Mouse (Mus musculus) right cerebral cortex, postnatal 25 days (tissue): ENCODE measurements around the gene Ramac.
A peak's percentile ranks its signal among the peaks of the same experiment; 100 is the strongest.

Experiments used
- DNase-seq: peaks from one replicate; pipeline ENCODE4 v3.0.0; 2022

The Ramac gene

DNA sequence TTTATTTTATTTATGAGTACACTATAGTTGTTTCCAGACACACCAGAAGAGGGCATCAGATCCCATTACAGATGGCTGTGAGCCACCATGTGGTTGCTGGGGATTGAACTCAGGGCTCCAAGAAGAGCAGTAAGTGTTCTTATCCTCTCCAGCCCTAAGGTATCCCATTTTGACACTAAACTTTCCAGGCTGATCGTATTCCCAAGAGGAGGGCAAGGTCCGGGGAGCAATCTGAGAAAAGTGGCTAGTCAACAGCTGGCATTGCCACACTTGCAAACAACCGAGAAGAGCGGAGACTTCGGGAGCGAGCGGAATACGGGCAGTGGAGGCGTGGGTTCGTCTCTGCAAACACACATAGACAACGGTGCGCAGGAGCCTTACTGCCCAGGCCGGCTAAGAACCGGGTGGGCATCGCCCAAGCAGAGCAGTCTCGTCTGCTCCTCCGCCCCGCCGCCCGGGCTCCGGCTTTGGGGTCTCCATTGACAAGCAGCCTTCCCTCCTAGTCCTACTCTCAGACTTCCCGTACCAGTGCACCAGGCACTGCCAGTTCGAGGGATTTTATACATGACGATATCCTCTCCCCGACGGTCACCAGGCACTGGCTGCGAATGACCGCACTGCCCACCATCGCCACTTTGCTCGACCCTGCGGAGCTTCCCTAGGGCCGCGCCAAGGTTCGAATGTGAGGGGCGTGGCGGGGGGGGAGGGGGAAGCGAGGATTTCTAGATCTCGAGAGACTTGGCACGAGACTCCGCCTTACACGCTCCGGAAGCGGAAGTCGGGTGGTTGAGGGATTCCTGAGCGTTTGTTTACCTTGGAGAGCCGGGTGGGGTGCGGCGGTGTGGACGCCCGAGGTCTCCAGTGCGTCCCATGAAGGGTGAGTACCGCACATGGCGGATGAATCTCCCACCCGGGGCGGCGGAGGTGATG is at the start of gene Ramac:
Gene Ramac, plus strand, starts transcription at position 746 of the 930 bp plus-strand sequence.
- DNase-seq = peak; percentile 85

DNA sequence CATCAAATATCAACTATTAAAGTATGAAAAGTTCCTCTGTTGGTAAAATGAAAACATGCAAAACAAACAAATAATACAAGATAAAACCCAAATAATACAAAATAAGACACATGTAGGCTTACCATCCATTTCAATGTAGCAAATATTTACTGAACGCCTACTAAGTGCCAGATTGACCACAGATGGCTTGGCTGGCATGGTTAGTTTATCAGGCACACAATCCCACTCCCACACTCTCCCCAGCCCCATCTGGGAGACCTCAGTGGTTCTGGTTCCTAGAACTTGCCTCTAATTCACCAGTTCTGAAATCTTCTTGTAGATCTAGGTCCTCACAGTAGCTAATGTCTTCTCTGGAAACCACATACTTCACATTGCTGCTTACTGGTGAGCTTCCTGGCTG is 44.1 kb upstream of the Ramac start:
- DNase-seq = no peak

DNA sequence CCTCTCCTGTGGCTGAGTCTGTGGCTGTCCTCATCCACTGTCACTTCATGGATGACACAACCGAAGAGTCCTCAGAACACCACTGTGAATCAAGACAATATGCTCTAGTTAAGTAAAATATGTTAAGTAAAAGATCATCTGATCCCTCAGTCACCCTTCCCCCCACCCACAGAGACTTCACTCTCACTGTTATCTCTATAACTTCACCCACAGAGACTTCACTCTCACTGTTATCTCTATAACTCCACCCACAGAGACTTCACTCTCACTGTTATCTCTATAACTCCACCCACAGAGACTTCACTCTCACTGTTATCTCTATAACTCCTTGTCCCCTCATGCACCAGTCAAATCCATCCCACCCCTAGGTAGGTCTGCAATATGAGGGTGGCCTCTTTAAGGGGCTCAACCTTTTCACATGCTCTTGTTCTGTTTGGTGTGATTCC is 43.5 kb upstream of the Ramac start:
- no peak for DNase-seq

DNA sequence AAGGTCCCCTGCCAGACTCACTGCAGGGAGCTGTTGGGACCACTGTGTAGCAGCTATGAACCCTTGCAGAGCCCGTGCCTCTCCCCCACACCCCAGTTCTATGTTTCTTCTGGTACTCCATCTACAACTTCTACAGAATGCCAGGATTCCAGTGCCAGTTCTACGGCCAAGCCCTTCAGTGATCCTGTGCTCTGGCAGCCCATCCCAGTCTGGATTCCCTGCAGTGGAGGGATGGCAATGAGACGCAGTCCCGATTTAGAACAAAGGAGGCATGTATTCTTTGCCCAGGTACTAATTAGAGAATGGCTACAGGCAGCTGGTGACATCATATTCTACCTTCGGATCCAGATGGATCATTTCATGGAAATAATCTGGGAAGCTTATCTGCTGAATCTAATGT is 41.5 kb upstream of the Ramac start:
- DNase-seq = no peak

DNA sequence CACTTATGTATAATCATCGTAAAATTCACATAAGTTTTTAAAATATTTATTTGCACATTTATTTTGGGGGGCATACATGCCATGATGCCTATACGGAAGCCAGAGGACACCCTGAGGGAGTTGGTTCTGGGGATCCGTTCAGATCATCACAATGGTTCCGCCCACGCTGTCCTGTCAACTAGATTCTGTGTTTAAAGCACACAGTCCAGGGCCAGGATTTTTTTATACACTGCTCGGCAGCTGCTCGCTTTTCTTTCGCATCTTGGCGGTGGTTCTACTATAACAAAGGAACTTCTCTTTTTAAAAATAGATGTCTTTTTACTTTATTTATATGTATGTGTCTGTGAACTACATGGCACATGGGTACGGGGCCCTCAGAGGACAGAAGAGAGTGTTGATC is 38.9 kb upstream of the Ramac start:
- DNase-seq = peak; percentile 11

DNA sequence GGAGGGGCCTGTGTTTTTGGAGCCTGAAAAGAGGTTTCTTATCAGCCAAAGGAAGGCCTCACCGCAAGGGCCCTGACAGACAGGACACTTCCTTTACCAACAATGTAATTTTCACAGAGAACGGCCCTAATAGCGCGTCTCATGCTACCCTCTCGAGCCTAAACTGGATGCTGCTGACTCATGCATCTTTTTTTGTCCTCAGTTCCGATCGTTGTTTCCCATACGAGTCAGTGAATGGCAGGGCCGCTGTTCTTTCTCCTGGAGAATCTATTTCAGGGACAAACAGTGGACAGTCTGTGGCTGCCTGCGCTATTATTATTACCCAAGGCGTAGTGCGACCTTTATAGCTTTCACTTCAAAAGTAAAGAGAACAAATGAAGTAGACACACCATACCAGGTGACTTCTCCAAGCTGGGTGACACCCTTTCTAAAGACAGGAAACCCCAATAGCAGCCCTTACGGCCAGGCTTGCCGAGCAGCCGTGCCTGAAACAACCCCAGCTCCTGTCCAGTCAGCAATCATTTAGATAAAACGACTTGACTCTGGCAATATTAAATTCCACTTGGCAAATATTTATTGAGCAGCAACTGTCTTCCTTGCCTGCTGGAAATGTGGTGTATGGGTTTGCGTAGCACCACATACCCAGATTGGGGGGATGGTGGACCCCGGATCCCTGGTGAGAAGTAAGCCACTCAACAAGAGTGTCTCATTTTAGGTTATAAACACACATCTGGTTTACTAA is 36.6 kb upstream of the Ramac start:
- no peak for DNase-seq

DNA sequence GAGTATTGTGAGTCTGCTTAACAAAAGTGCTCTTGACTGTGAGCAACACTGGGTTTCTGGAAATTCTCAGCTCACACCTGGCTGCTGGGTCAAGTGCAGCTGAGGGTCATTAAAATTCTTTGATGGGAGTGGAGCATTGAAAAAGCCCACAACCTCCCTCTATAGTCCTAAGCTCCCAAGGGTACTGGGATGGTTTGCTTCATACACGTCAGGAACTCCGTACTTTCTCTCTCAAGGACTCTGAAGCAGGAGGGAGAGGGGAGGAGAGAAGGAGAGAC is 36.1 kb upstream of the Ramac start:
- DNase-seq = no peak

DNA sequence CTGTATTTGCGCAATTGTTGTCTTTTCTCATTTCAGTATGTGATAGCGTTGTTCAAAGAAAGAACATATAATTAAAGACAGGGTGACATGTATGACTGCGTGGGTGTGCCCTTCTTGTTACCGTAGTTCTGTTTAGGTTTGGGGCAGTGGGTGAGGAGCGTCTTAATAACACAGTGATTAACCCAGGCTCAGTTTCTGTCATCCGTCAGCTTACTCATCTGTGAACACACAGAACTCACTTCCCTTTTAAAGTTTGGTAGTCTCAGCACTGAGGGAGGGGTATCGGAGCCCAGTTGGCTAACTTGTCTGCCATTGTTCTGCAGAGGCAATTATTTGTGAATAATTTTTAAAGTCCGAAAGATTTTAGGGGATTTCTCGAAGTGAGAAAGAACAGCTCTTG is 35.0 kb upstream of the Ramac start:
- no peak for DNase-seq

DNA sequence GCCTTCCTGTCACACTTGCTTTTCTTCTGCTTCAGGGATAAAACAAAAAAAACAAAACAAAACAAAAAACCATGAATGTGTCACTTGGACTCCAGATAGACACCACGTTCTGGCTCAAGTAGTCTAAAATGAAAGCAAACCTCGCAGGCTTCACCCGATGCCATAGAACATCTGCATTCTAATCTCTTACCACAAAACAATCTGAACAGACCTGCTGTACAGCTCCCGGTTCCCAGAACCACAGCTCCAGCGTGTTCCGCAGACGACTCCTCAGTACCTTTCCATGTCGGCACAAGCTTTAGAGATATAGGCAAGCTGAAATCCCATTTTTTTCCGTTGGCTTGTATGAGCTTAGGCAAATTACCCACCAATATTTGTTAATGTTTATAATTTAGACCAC is 32.9 kb upstream of the Ramac start:
- no peak for DNase-seq

DNA sequence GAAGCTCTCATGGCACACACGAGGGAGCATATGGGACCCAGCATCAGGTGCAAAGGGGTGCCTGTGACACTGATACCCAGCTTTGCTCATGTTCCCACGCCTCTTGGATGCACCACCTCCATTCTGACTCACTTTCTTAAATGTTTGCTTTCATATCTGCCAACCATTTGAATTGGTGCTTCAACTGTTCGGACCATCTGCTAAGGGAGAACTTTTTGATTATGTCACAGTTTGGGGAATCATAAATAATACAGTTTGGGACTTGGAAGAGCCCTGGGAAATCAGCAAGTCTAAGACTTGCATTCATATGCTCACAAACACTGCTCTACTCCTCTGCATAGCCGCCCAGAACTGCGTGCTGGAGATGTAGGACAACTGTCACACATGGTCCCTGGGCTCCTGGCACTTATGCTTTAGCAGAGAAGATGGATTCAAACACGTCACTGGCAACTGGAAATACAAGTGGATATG is 31.5 kb upstream of the Ramac start:
- peak; percentile 61 for DNase-seq

DNA sequence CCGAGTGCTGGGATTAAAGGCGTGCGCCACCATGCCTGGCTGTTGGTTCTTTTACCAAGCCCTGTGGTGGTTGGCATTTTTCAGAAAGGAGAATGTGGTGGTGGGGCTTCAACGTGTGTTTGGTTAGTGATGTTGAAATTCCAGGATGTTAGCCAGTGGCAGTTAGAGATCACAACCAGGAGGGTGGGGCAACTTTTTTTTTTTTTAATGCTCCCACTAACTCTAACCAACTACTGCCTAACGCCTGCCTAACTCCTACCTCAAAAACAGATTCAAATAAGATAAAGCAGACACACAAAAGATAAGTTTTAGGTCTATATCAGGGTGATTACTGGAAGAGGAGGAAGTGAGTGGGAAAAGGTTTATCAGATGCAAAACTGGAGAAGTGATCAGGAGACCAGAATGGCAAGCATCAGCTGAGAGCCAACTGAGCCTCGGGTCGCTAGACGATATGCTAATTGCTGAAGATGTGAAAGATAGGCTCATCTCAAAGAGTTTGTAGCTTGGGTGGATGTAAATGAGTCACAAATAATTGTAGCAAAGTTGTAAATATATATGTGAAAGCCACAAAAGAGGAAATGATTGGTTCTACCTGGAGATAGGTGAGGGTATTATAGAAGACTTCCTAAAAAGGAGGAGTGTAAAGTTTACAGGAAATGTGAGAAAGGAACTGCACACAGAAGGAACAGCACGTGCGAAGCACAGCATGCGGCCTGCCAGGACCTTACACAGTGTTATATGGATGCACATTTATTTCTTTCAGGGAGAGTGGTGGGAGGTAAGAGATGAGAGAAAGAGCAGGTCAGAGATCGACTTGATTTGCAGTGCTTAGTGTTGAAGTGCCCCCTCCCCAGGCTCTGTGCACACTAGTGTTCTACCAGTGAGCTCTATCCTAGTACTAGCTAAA is 30.3 kb upstream of the Ramac start:
- no peak for DNase-seq

DNA sequence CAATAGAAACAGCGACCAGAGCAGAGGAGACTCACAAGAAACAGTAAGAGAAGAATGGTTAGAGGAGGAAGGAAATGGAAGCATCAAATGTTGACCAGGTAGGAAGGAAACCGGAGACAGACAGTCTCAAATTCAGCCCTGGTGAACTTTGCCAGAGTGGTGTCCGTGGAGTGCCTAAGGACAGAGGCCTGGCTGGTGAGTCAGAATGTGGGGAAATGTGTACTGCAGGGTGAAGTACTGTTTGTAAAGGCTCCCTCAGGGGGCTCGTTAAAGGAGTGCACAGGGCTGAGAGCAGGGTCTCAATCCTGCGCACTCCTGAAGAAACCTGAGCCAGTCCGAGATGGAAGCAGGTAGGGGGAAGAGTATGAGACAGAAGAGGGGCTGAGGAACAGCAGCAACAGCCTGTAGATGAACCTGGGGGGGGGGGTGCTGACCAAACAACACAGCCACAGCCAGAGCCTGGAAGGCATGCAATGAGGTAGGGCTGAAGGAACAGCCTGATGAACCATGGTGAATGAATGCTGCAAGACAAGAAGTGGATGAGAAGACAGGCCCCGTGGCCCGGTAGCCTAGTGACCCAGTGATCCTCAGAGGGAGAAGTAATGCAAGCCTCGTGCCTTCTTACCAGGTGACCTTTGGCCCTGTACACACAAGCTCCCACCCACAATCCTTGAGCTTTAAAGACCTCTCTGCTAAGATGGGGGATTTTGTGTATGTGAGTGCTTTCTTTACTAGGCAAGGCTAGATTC is 27.3 kb upstream of the Ramac start:
- no peak for DNase-seq

DNA sequence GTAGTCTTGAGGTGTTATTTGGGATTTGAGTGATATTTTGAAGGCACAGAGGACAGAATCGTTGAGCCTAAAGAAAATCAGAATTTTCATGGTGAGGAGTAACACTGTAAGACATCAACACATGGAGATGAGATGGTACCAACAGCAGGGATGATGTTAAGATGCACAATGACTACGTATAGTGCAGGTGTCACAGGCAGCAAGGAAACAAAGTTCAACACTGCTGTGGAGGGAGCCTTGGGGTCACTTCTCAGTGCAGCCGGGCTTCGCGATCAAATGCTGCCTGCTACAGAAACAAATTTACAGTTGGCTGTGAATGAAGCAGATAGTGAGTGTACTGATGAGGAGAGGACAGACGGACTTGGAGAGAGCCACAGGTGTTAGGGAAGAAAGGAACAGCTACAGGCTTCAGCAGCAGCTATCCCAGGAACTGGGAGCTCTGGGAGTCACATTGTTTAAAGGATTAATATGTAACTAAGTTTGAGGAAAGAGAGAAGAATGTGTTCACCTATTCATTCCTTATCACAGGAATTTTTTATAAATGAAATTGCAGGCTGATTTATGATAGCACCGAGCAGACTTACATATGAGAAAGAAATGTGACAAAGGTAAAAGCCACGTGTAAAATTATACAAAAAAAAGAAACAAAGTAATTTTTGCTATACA is 23.9 kb upstream of the Ramac start:
- no peak for DNase-seq

DNA sequence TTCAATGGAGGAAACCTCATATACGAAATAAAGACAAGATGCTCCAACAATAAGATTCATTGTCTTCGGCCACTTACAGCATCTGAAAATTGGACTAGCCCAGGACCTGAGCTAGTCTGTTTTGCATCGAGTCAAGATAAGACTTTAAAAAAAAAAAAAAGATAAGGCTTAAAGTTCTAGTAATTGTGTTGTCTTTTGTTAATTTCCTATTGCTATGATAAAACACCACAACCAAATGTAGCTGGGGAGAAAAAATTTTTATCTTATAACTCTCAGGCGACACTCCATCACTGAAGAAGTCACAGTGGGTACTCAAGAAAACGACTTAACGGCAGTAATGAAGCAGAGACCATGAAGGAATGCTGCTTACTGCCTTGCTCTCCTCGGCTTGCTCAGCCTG is 22.7 kb upstream of the Ramac start:
- no peak for DNase-seq

DNA sequence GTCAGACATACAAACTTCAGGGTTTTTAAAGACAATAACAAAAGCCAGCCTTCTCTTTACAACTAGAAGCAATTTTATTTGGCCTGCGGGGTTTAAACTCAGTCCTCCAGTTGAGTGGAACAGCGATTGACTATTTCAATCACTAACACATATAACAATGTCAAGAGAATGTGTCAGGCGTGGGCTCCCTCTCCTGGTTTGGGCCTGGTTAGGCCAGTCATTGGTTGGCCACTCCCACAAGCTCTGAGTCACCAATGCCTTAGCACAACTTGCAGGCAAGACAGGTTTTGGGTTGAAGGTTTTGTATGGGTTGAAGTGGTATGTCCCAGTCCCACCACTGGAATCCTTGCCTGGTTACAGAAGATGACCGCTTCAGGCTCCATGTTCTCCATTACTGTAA is 18.6 kb upstream of the Ramac start:
- DNase-seq = no peak

DNA sequence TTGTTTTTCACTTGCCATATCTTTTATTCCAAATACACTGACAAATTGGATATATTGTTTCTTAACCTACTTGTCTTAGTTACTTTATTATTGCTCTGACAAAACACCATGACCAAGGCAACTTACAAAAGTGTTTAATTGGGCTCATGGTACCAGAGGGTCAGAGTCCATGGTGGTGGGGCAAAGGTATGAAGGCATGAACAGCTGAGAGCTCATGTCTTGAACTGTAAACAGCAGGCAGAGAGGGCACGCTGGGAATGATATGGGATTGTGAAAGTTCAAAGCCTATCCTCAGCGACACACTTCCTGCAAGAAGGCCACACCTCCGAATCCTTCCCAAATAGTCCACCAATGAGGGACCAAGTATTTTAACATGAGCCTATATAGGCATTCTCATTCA is 14.8 kb upstream of the Ramac start:
- DNase-seq = no peak

DNA sequence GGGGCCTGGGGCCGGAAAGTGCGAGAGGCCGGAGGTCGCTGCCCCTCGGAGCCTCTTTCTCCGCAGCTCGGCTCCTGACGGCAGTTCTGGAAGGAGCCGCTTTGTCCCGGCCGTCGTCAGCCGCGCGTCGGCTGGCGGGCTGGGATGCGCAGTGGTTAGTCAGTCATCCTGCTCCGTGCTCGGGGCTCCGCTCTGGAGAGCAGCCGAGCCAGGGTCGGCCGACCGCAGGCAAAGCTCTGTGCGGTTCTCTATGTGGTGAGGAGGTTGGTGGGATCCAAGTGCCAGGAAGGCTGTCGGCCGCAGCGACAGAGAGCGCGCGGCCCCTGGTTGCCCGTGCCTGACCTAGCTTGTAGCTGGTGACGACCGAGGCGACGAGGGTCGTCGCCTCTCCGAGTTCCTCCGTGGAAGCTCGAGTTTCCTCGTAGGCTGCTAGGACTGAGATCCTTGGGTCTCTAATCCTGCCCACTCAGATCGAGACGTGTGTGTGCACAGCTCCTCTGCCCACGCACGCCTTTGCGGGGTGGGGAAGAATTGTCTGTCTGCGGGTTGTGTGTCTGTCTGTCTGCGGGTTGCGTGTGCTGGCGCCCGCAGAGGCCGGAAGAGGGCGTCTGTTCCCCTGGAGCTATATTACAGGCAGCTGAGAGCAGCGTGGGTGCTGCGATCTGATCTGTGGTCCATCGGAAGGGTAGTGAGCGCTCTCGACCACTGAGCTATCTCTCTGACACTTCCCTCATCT is 553 bp downstream of the Ramac start:
- DNase-seq = peak; percentile 23

DNA sequence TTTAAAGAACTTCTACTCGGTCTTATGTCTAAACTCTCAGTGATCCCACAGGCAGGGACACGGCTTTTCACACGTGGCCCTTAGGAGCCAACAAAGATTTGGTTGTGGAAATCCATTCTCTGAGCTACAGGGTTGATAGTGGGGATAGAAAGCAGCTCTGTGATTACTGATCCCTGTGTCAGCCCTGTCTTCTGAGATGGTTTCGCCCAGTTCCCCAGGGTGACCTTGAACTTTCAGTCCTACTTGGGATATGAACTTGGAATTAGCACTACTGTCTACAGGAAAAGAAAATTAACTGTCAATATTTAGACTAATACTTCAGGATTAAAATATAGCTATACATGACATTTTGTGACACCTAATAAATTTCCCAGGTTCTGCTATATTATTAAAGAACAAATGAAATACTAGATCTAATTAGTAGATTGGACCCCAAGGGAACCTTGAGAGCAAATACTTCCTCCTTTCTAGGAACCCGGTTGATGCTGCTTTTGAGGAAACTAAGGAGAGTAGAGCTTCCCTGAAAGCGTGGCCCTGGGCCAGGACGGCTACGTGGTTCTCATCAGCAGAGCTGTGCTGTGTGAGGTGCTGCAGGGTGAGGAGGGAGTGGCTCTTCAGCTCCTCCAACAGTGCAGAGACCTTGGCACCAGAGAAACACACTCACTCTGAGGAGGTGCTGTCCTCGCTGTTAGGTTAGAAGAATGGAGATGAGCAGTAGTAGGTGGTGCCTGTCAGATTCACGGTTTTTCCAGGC is 10.2 kb downstream of the Ramac start:
- DNase-seq = no peak

DNA sequence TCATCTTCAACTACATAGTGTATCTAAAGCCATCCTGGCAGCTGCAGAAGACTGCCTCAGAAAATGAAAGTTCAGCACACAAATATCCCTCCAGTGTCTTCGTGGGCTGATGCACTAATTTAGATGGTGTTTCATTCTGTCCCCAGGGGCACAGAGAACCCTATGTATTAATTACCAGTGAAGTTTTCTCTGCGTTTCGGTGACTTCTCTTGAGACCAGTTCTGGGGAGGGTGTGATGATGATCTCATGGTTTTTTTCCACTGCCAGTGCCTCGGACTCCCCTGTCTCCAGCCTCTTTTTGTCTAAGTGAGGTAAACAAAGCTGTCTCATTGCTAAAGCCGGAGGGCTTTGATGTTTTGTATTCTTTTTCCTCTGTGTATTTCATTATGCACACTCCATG is 12.6 kb downstream of the Ramac start:
- DNase-seq = no peak

DNA sequence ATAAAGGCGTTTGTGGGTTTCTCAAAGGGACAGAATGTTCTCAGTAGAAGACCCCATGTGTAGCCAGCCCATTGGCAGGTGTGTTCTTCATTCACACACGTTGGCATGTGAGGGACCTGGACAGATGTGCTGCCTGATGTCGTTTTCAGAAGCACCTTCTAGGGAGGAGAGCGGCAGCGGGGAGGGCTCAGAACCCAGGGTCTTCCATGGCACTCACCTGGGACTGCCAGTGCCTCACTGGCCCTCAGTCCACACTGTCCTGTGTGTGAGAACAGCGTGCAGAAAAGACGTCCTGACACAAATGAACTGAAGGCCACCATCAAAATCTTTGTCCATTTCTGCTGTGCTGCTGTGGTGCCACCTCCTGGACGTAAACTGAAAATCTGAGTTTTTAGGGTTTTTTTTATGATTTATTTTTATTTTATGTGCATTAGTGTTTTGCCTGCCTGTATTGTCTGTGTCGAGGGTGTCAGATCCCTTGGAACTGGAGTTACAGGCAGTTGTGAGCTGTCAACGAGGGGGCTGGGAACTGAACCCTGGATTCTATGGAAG is 15.0 kb downstream of the Ramac start:
- DNase-seq = no peak
